Mouse (Mus musculus): Measurements from ENCODE around the gene Kcnq1. TPM values are rescaled to one million over a fixed set of nuclear protein-coding genes. Genes with fewer than 3 reads are reported as not detected.

The Kcnq1 gene
- polyA plus RNA-seq, 1 experiment from 2014 or later = 0.63 TPM

- DNase-seq (no peak), ATAC-seq (no peak)
- no peaks in the 10 kb centered on the region for H3K9me3 ChIP-seq (ENCODE audit: low read length)
- H3K27ac ChIP-seq (ENCODE audit: low read depth) = no peak overlapping the region
- H3K9ac ChIP-seq (replicated peaks) = peak overlapping the region; percentile 26; the same call in 1 of the 2 replicates
- H3K4me1 ChIP-seq (ENCODE audit: insufficient read depth) = peaks cover 3% of the 10 kb centered on the region; the same call in 1 of the 2 replicates
- 11% methylated on average over 50 of the region's 53 CpGs for WGBS (ENCODE audit: insufficient replicate concordance)
- TF ChIP-seq EP300 (IDR thresholded peaks at IDR 0.05; ENCODE audit: low read depth) = no peak
- TF ChIP-seq CTCF (IDR thresholded peaks at IDR 0.05; ENCODE audit: low read depth) = no peak
- H3K4me2 ChIP-seq (ENCODE audit: low read depth, low read length) = peak overlapping the region; percentile 58
- peaks cover 53% of the 10 kb centered on the region for H3K27me3 ChIP-seq (ENCODE audit: insufficient read depth, low read length)
- peak overlapping the region; percentile 39 for H3K4me3 ChIP-seq (ENCODE audit: low read depth, low read length)
- H3K36me3 ChIP-seq (replicated peaks; ENCODE audit: insufficient read depth, low read length) = no peaks in the 10 kb centered on the region
Observed at GRCm38 (mm10) chr7:143445651-143446460, 339.7 kb downstream of the Kcnq1 start.

DNA sequence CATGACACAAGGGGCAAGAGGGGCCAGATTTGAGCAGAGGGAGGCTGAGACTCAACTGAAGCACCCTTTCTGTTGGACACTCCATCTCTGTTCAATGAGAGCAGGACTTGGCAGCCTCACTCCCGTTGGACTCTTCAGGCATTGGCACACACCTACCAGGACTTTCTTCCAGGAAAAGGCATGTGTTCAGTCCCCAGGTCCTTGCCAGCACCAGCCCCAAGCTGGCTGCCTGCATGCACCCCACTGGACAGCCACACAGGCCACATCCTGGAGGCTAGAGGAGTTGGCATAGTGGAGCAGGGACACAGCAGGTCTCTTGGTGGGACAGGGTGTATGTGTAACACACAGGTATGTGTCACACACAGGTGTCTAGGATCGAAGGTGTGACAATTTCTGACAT is 341.0 kb downstream of the Kcnq1 start:
- ATAC-seq = no peak
- no peak for DNase-seq
- 58% methylated on average over 2 of the region's 2 CpGs for WGBS (ENCODE audit: insufficient replicate concordance)
- Histone ChIP-seq H3K27me3 (ENCODE audit: insufficient read depth, low read length) (peaks cover 53% of the 10 kb centered on the region), H3K9me3 (ENCODE audit: low read length) (no peaks in the 10 kb centered on the region), H3K4me3 (ENCODE audit: low read depth, low read length) (no peak overlapping the region), H3K4me1 (ENCODE audit: insufficient read depth) (peaks cover 3% of the 10 kb centered on the region; the same call in 1 of the 2 replicates), H3K27ac (ENCODE audit: low read depth) (no peak overlapping the region), H3K9ac (replicated peaks) (no peak overlapping the region), H3K4me2 (ENCODE audit: low read depth, low read length) (no peak overlapping the region), H3K36me3 (replicated peaks; ENCODE audit: insufficient read depth, low read length) (no peaks in the 10 kb centered on the region)
- TF ChIP-seq EP300 (IDR thresholded peaks at IDR 0.05; ENCODE audit: low read depth) = no peak

DNA sequence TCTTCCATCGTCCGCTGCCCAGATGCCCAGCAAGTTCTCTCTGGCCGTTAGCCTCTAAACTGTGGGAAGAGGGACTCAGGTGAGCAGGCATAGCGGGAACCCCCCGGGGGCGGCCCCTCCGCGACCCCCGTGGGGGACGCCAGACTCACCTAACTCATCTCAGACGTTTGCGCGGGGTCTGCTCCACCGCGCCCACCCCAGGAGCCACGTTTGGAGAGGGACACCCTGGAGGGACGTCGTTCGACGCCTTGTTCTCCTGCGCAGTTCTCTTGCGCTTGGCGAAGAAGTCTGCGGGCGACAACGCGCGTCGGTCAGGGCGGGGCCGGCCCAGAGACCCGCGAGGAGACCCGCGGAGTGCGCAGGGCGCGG is 352.8 kb downstream of the Kcnq1 start:
- H3K4me3 ChIP-seq (ENCODE audit: low read depth, low read length) = peak overlapping the region; percentile 49
- 26% methylated on average over 37 of the region's 38 CpGs for WGBS (ENCODE audit: insufficient replicate concordance)
- no peak overlapping the region for H3K27ac ChIP-seq (ENCODE audit: low read depth)
- peaks cover 12% of the 10 kb centered on the region for H3K4me1 ChIP-seq (ENCODE audit: insufficient read depth)
- ATAC-seq (no peak), DNase-seq (no peak)
- no peaks in the 10 kb centered on the region for H3K36me3 ChIP-seq (replicated peaks; ENCODE audit: insufficient read depth, low read length)
- TF ChIP-seq CTCF (IDR thresholded peaks at IDR 0.05; ENCODE audit: low read depth) (no peak), EP300 (IDR thresholded peaks at IDR 0.05; ENCODE audit: low read depth) (no peak)
- H3K9ac ChIP-seq (replicated peaks) = peak overlapping the region; percentile 57
- peak overlapping the region; percentile 72 for H3K4me2 ChIP-seq (ENCODE audit: low read depth, low read length)
- H3K9me3 ChIP-seq (ENCODE audit: low read length) = peaks cover 20% of the 10 kb centered on the region
- H3K27me3 ChIP-seq (ENCODE audit: insufficient read depth, low read length) = peaks cover 22% of the 10 kb centered on the region

DNA sequence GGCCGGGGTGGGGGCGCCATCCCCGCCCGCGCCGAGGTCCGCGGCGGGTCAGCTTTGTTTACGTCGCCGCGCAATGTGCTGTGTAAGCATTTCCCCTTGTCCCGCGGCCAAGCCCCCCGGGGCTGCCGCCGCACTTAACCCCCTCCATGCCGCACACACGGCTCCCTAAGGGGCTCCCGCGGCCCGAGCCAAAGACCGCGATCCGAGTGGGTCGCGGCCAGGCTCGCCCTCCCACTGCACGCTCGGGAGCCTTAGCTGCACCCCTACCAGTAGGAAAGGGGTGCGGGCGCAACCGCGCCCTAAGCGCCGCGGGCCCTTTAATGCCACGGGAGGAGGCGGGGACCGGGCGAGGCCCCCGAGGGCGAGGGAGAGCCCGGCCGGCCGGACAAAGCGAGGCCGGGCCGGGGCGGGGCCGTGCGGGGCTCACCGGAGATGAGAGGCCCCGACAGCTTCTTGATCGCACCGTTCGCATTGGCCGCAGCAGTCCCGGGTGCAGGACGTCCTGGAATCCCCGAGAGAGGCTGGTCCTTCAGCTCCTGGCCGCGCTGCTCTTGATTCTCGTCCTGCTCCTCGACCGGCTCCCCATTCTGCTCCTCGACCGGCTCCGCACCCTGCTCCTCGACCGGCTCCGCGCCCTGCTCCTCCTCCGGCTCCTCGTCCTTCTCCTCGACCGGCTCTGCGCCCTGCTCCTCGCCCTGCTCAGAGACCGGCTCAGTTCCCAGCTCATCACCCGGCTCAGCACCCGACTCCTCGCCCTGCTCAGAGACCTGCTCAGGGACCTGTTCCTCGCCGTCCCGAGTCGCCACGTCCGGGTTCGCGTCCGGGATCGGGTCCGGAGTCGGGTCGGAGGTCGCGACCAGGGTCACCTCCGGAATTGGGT is 353.4 kb downstream of the Kcnq1 start:
- H3K4me3 ChIP-seq (ENCODE audit: low read depth, low read length) = peak overlapping the region; percentile 49
- TF ChIP-seq EP300 (IDR thresholded peaks at IDR 0.05; ENCODE audit: low read depth) (no peak), CTCF (IDR thresholded peaks at IDR 0.05; ENCODE audit: low read depth) (no peak)
- no peak overlapping the region for H3K27ac ChIP-seq (ENCODE audit: low read depth)
- peaks cover 18% of the 10 kb centered on the region for H3K4me1 ChIP-seq (ENCODE audit: insufficient read depth)
- 30% methylated on average over 97 of the region's 100 CpGs for WGBS (ENCODE audit: insufficient replicate concordance)
- peaks cover 20% of the 10 kb centered on the region for H3K9me3 ChIP-seq (ENCODE audit: low read length)
- DNase-seq (peak; percentile 42), ATAC-seq (no peak)
- peaks cover 22% of the 10 kb centered on the region for H3K27me3 ChIP-seq (ENCODE audit: insufficient read depth, low read length)
- H3K36me3 ChIP-seq (replicated peaks; ENCODE audit: insufficient read depth, low read length) = no peaks in the 10 kb centered on the region
- H3K9ac ChIP-seq (replicated peaks) = peak overlapping the region; percentile 57
- peak overlapping the region; percentile 72 for H3K4me2 ChIP-seq (ENCODE audit: low read depth, low read length)

- Histone ChIP-seq H3K27me3 (ENCODE audit: insufficient read depth, low read length) (peaks cover 22% of the 10 kb centered on the region), H3K4me3 (ENCODE audit: low read depth, low read length) (peak overlapping the region; percentile 49), H3K4me1 (ENCODE audit: insufficient read depth) (peaks cover 25% of the 10 kb centered on the region), H3K9ac (replicated peaks) (peak overlapping the region; percentile 57), H3K36me3 (replicated peaks; ENCODE audit: insufficient read depth, low read length) (no peaks in the 10 kb centered on the region), H3K27ac (ENCODE audit: low read depth) (no peak overlapping the region; the same call in 1 of the 2 replicates), H3K9me3 (ENCODE audit: low read length) (peaks cover 20% of the 10 kb centered on the region), H3K4me2 (ENCODE audit: low read depth, low read length) (peak overlapping the region; percentile 72)
- TF ChIP-seq EP300 (IDR thresholded peaks at IDR 0.05; ENCODE audit: low read depth) (no peak), CTCF (IDR thresholded peaks at IDR 0.05; ENCODE audit: low read depth) (no peak)
- DNase-seq = no peak
- 33% methylated on average over 60 of the region's 60 CpGs for WGBS (ENCODE audit: insufficient replicate concordance)
- ATAC-seq = no peak
Observed at GRCm38 (mm10) chr7:143460217-143460834, 354.2 kb downstream of the Kcnq1 start.
